Mouse (Mus musculus): ENCODE data around the gene Tnks1bp1. TPM values are rescaled to one million over a fixed set of nuclear protein-coding genes. Genes with fewer than 3 reads are reported as not detected.

Gene Tnks1bp1
- polyA plus RNA-seq, 1 experiment from 2014 or later: 6.8 TPM

DNA sequence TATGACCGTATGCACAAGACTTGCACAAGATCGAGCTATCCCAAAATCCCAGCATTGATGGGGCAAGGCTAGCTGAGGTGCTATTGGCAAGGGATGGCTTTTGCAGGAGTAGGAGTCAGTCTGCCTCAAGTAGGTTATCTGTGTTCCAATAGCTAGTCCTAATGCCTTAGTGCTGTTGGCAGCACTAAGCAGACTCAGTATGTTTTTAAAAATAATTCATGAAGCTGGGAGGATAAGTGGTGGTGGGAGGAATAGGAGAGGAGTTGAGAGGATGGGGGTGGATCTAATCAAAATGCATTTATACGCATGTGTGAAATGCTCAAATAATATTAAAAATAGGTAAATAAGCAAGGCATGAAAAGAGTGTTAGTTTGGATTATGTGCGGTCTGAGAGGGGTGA, 43.5 kb downstream of the Tnks1bp1 start:
- Histone ChIP-seq H3K9ac (replicated peaks; ENCODE audit: low read depth, low read length) (no peak overlapping the region), H3K27ac (ENCODE audit: low read depth, low read length) (no peak overlapping the region), H3K9me3 (ENCODE audit: control insufficient read depth, low read length) (no peaks in the 10 kb centered on the region), H3K4me2 (ENCODE audit: low read depth, low read length) (no peak overlapping the region), H3K4me3 (ENCODE audit: low read depth, low read length) (no peak overlapping the region), H3K4me1 (ENCODE audit: control insufficient read depth, insufficient read depth, low read length) (no peaks in the 10 kb centered on the region), H3K27me3 (ENCODE audit: control insufficient read depth, insufficient read depth, low read length) (no peaks in the 10 kb centered on the region), H3K36me3 (ENCODE audit: control insufficient read depth, insufficient read depth, low read length) (no peaks in the 10 kb centered on the region)
- no peak for ATAC-seq (ENCODE audit: low read depth)
- 92% methylated on average over 4 of the region's 4 CpGs for WGBS

GRCm38 (mm10) chr2:85093376-85093775, 45.6 kb downstream of the Tnks1bp1 start:
- H3K36me3 ChIP-seq (ENCODE audit: control insufficient read depth, insufficient read depth, low read length): no peaks in the 10 kb centered on the region
- H3K4me2 ChIP-seq (ENCODE audit: low read depth, low read length): no peak overlapping the region
- WGBS: 96% methylated on average over 1 of the region's 1 CpGs
- no peak overlapping the region for H3K27ac ChIP-seq (ENCODE audit: low read depth, low read length)
- no peak overlapping the region for H3K9ac ChIP-seq (replicated peaks; ENCODE audit: low read depth, low read length)
- no peak overlapping the region for H3K4me3 ChIP-seq (ENCODE audit: low read depth, low read length)
- H3K27me3 ChIP-seq (ENCODE audit: control insufficient read depth, insufficient read depth, low read length): no peaks in the 10 kb centered on the region
- no peaks in the 10 kb centered on the region for H3K9me3 ChIP-seq (ENCODE audit: control insufficient read depth, low read length)
- ATAC-seq (ENCODE audit: low read depth): no peak
- H3K4me1 ChIP-seq (ENCODE audit: control insufficient read depth, insufficient read depth, low read length): no peaks in the 10 kb centered on the region

- Histone ChIP-seq H3K4me2 (ENCODE audit: low read depth, low read length) (no peak overlapping the region), H3K4me1 (ENCODE audit: control insufficient read depth, insufficient read depth, low read length) (no peaks in the 10 kb centered on the region), H3K4me3 (ENCODE audit: low read depth, low read length) (no peak overlapping the region), H3K9ac (replicated peaks; ENCODE audit: low read depth, low read length) (no peak overlapping the region), H3K27me3 (ENCODE audit: control insufficient read depth, insufficient read depth, low read length) (no peaks in the 10 kb centered on the region), H3K27ac (ENCODE audit: low read depth, low read length) (no peak overlapping the region; the same call in 1 of the 2 replicates), H3K9me3 (ENCODE audit: control insufficient read depth, low read length) (no peaks in the 10 kb centered on the region), H3K36me3 (ENCODE audit: control insufficient read depth, insufficient read depth, low read length) (no peaks in the 10 kb centered on the region)
- ATAC-seq (ENCODE audit: low read depth): no peak
- 23% methylated on average over 5 of the region's 5 CpGs for WGBS
These were observed 48.1 kb downstream of the Tnks1bp1 start for GRCm38 (mm10) chr2:85095906-85096305.

- Histone ChIP-seq H3K9ac (replicated peaks; ENCODE audit: low read depth, low read length) (no peak overlapping the region), H3K4me1 (ENCODE audit: control insufficient read depth, insufficient read depth, low read length) (no peaks in the 10 kb centered on the region), H3K4me2 (ENCODE audit: low read depth, low read length) (no peak overlapping the region), H3K9me3 (ENCODE audit: control insufficient read depth, low read length) (no peaks in the 10 kb centered on the region), H3K27me3 (ENCODE audit: control insufficient read depth, insufficient read depth, low read length) (no peaks in the 10 kb centered on the region), H3K27ac (ENCODE audit: low read depth, low read length) (no peak overlapping the region), H3K36me3 (ENCODE audit: control insufficient read depth, insufficient read depth, low read length) (no peaks in the 10 kb centered on the region), H3K4me3 (ENCODE audit: low read depth, low read length) (no peak overlapping the region)
- WGBS: 93% methylated on average over 2 of the region's 2 CpGs
- ATAC-seq (ENCODE audit: low read depth): no peak
These were observed 50.2 kb downstream of the Tnks1bp1 start for GRCm38 (mm10) chr2:85098014-85098413.

GRCm38 (mm10) chr2:85098824-85099511, 51.1 kb downstream of the Tnks1bp1 start:
- H3K27ac ChIP-seq (ENCODE audit: low read depth, low read length): no peak overlapping the region
- ATAC-seq (ENCODE audit: low read depth): no peak
- 81% methylated on average over 7 of the region's 7 CpGs for WGBS

GRCm38 (mm10) chr2:85103201-85103600, 55.4 kb downstream of the Tnks1bp1 start:
- H3K27me3 ChIP-seq (ENCODE audit: control insufficient read depth, insufficient read depth, low read length): no peaks in the 10 kb centered on the region
- WGBS: 76% methylated on average over 8 of the region's 8 CpGs
- H3K36me3 ChIP-seq (ENCODE audit: control insufficient read depth, insufficient read depth, low read length): no peaks in the 10 kb centered on the region
- H3K27ac ChIP-seq (ENCODE audit: low read depth, low read length): no peak overlapping the region
- no peaks in the 10 kb centered on the region for H3K4me1 ChIP-seq (ENCODE audit: control insufficient read depth, insufficient read depth, low read length)
- H3K9me3 ChIP-seq (ENCODE audit: control insufficient read depth, low read length): no peaks in the 10 kb centered on the region
- ATAC-seq (ENCODE audit: low read depth): no peak
- H3K4me3 ChIP-seq (ENCODE audit: low read depth, low read length): no peak overlapping the region
- H3K9ac ChIP-seq (replicated peaks; ENCODE audit: low read depth, low read length): no peak overlapping the region
- no peak overlapping the region for H3K4me2 ChIP-seq (ENCODE audit: low read depth, low read length)

More at GRCm38 (mm10) chr2:85098824-85099511, 51.1 kb downstream of the Tnks1bp1 start:
- Histone ChIP-seq H3K4me3 (ENCODE audit: low read depth, low read length) (no peak overlapping the region), H3K27me3 (ENCODE audit: control insufficient read depth, insufficient read depth, low read length) (no peaks in the 10 kb centered on the region), H3K9ac (replicated peaks; ENCODE audit: low read depth, low read length) (no peak overlapping the region), H3K9me3 (ENCODE audit: control insufficient read depth, low read length) (no peaks in the 10 kb centered on the region), H3K4me2 (ENCODE audit: low read depth, low read length) (no peak overlapping the region), H3K36me3 (ENCODE audit: control insufficient read depth, insufficient read depth, low read length) (no peaks in the 10 kb centered on the region), H3K4me1 (ENCODE audit: control insufficient read depth, insufficient read depth, low read length) (no peaks in the 10 kb centered on the region)

GRCm38 (mm10) chr2:85105426-85106013, 57.7 kb downstream of the Tnks1bp1 start:
- Histone ChIP-seq H3K27me3 (ENCODE audit: control insufficient read depth, insufficient read depth, low read length) (no peaks in the 10 kb centered on the region), H3K4me2 (ENCODE audit: low read depth, low read length) (no peak overlapping the region), H3K4me1 (ENCODE audit: control insufficient read depth, insufficient read depth, low read length) (no peaks in the 10 kb centered on the region), H3K36me3 (ENCODE audit: control insufficient read depth, insufficient read depth, low read length) (no peaks in the 10 kb centered on the region), H3K9me3 (ENCODE audit: control insufficient read depth, low read length) (no peaks in the 10 kb centered on the region), H3K27ac (ENCODE audit: low read depth, low read length) (no peak overlapping the region), H3K4me3 (ENCODE audit: low read depth, low read length) (no peak overlapping the region), H3K9ac (replicated peaks; ENCODE audit: low read depth, low read length) (no peak overlapping the region)
- no peak for ATAC-seq (ENCODE audit: low read depth)
- 91% methylated on average over 11 of the region's 11 CpGs for WGBS

- Histone ChIP-seq H3K4me1 (ENCODE audit: control insufficient read depth, insufficient read depth, low read length) (no peaks in the 10 kb centered on the region), H3K27ac (ENCODE audit: low read depth, low read length) (no peak overlapping the region), H3K9me3 (ENCODE audit: control insufficient read depth, low read length) (no peaks in the 10 kb centered on the region), H3K4me2 (ENCODE audit: low read depth, low read length) (no peak overlapping the region), H3K4me3 (ENCODE audit: low read depth, low read length) (no peak overlapping the region), H3K36me3 (ENCODE audit: control insufficient read depth, insufficient read depth, low read length) (no peaks in the 10 kb centered on the region), H3K9ac (replicated peaks; ENCODE audit: low read depth, low read length) (no peak overlapping the region), H3K27me3 (ENCODE audit: control insufficient read depth, insufficient read depth, low read length) (no peaks in the 10 kb centered on the region)
- WGBS: 82% methylated on average over 7 of the region's 7 CpGs
- no peak for ATAC-seq (ENCODE audit: low read depth)
These were observed 58.4 kb downstream of the Tnks1bp1 start for GRCm38 (mm10) chr2:85106068-85106790.

DNA sequence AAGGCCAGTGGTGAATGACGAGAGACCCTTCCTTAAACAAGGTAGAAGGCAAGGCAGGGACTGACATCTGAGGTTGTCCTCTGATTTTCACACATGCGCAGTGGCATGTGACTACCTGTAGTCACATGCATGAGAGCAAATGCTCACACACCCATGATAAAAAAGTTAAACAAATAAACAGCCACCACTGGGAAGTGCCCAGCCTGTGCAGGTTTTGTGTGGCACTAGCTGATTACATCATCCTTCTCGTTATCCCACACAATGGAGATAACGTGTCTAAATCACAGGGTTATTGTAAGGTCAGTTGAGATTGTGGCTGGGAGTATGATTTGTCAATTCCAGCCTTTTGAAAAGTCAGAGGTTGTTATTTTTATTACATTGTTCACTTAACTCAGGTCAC, 59.1 kb downstream of the Tnks1bp1 start:
- no peak overlapping the region for H3K27ac ChIP-seq (ENCODE audit: low read depth, low read length)
- H3K4me1 ChIP-seq (ENCODE audit: control insufficient read depth, insufficient read depth, low read length): no peaks in the 10 kb centered on the region
- no peaks in the 10 kb centered on the region for H3K36me3 ChIP-seq (ENCODE audit: control insufficient read depth, insufficient read depth, low read length)
- H3K27me3 ChIP-seq (ENCODE audit: control insufficient read depth, insufficient read depth, low read length): no peaks in the 10 kb centered on the region
- WGBS: 79% methylated on average over 4 of the region's 4 CpGs
- H3K9ac ChIP-seq (replicated peaks; ENCODE audit: low read depth, low read length): no peak overlapping the region
- H3K9me3 ChIP-seq (ENCODE audit: control insufficient read depth, low read length): no peaks in the 10 kb centered on the region
- ATAC-seq (ENCODE audit: low read depth): no peak
- no peak overlapping the region for H3K4me3 ChIP-seq (ENCODE audit: low read depth, low read length)
- no peak overlapping the region for H3K4me2 ChIP-seq (ENCODE audit: low read depth, low read length)

All from neural tube, embryonic 14.5 days (tissue).